Mouse (Mus musculus) C2C12 (cell line): ENCODE results near the gene Klhl7. TPM values are rescaled to one million over a fixed set of nuclear protein-coding genes. Genes with fewer than 3 reads are reported as not detected.

ENCODE experiments used
- H3K27me3 ChIP-seq: one replicate; pipeline ENCODE4 v1.6.1; 2011; ENCODE audit not compliant: control insufficient read depth, insufficient read depth, insufficient read length
- H3K36me3 ChIP-seq: one replicate; pipeline ENCODE4 v1.6.1; 2011; ENCODE audit not compliant: control insufficient read depth, insufficient read depth
- H3K4me3 ChIP-seq: one replicate; pipeline ENCODE4 v1.5.1; 2011; ENCODE audit warnings: mild to moderate bottlenecking, control low read depth; ENCODE audit not compliant: poor library complexity, insufficient read depth, severe bottlenecking
- H3K79me2 ChIP-seq: one replicate; pipeline ENCODE4 v1.6.1; 2011; ENCODE audit not compliant: control insufficient read depth, insufficient read depth
- H3K79me3 ChIP-seq: one replicate; pipeline ENCODE4 v1.6.1; 2011; ENCODE audit warnings: low read depth, control low read depth
- H3ac ChIP-seq: one replicate; pipeline ENCODE3; 2011; ENCODE audit warnings: low read depth; ENCODE audit not compliant: control insufficient read depth, insufficient read length
- CEBPB ChIP-seq: IDR thresholded peaks from one replicate; pipeline ENCODE4 v1.6.1; 2011; ENCODE audit warnings: low read depth, mild to moderate bottlenecking, control low read depth, moderate library complexity
- CTCF ChIP-seq: IDR thresholded peaks from one replicate; pipeline ENCODE4 v1.5.1; 2011; ENCODE audit not compliant: control insufficient read depth, insufficient read depth, insufficient read length
- FOSL1 ChIP-seq: IDR thresholded peaks from one replicate; pipeline ENCODE4 v1.8.0; 2011; ENCODE audit warnings: mild to moderate bottlenecking, low read length; ENCODE audit not compliant: poor library complexity, insufficient read depth, severe bottlenecking
- MAX ChIP-seq: IDR thresholded peaks from one replicate; pipeline ENCODE4 v1.6.1; 2011; ENCODE audit warnings: mild to moderate bottlenecking, control low read depth
- MYOD1 ChIP-seq: IDR thresholded peaks from one replicate; pipeline ENCODE4 v1.6.1; 2011; ENCODE audit warnings: low read depth; ENCODE audit not compliant: control insufficient read depth, insufficient read length
- MYOG ChIP-seq: IDR thresholded peaks from one replicate; pipeline ENCODE4 v1.6.1; 2011; ENCODE audit not compliant: control insufficient read depth, insufficient read length; ENCODE audit errors: extremely low read depth
- USF1 ChIP-seq: IDR thresholded peaks from one replicate; pipeline ENCODE4 v1.6.1; 2011; ENCODE audit warnings: low read depth, mild to moderate bottlenecking, control low read depth, moderate library complexity
- polyA plus RNA-seq: library from polyadenylated mRNA; unstranded; fragments of >200 nt; fragmentation: generic; extraction: Trizol; gene quantifications from one replicate; pipeline ENCODE4 v1.2.1, GENCODE M21; 2012; ENCODE audit warnings: missing spikeins

Klhl7 gene
- polyA plus RNA-seq, 1 experiment = 3.6 TPM

- Histone ChIP-seq H3K79me3 (no peaks in the 10 kb centered on the region), H3K4me3 (no peak overlapping the region), H3K36me3 (no peaks in the 10 kb centered on the region), H3K79me2 (no peaks in the 10 kb centered on the region), H3K27me3 (peaks cover 13% of the 10 kb centered on the region), H3ac (no peak overlapping the region)
- TF ChIP-seq USF1 (no peak), MYOD1 (no peak), CTCF (no peak), MAX (no peak), FOSL1 (no peak), CEBPB (no peak), MYOG (no peak)
Measured at GRCm38 (mm10) chr5:24208505-24208904, 108.1 kb downstream of the Klhl7 start.

Other genes with a start within 250 kb of the Klhl7 start
- gene Fam126a, start 69.9 kb upstream of the Klhl7 start, polyA plus RNA-seq = 10.1 TPM
- gene Nupl2, start 64.4 kb downstream of the Klhl7 start, polyA plus RNA-seq = 7.9 TPM